Mouse (Mus musculus): Measurements from ENCODE around the gene Pard3.

GRCm38 (mm10) chr8:127264691-127265470 is 201.2 kb downstream of the Pard3 start:
- TF ChIP-seq CTCF (IDR thresholded peaks at IDR 0.05; ENCODE audit: insufficient read depth, low read length) (no peak), POLR2A (IDR thresholded peaks at IDR 0.05; ENCODE audit: borderline replicate concordance, extremely low read depth, low read depth, low read length) (no peak)

Data from lung, adult 2 months (tissue).